Mouse (Mus musculus) stomach, embryonic 16.5 days (tissue): ENCODE measurements around the gene Parvg. TPM values are rescaled to one million over a fixed set of nuclear protein-coding genes. Genes with fewer than 3 reads are reported as not detected.

Experiments
- ATAC-seq: fragments of 200-750 bp; cut with Nextera tagmentation; 2 replicates; pipeline ENCODE4 v1.8.0; 2017; ENCODE audit warnings: moderate number of reproducible peaks, moderate TSS enrichment; ENCODE audit not compliant: insufficient read depth, low FRiP score
- H3K27ac ChIP-seq: fragments of 300-500 bp; sonication (generic); 2 replicates; pipeline ENCODE4 v1.5.1; 2014; ENCODE audit warnings: low read length
- H3K27me3 ChIP-seq: fragments of 300-500 bp; sonication (generic); 2 replicates; pipeline ENCODE4 v1.6.1; 2014; ENCODE audit warnings: low read length, control low read depth, mixed read lengths; ENCODE audit not compliant: control insufficient read depth, insufficient read depth
- H3K36me3 ChIP-seq: fragments of 300-500 bp; sonication (generic); 2 replicates; pipeline ENCODE4 v1.6.1; 2014; ENCODE audit warnings: low read length; ENCODE audit not compliant: control insufficient read depth, insufficient read depth
- H3K4me1 ChIP-seq: fragments of 300-500 bp; sonication (generic); 2 replicates; pipeline ENCODE4 v1.6.1; 2014; ENCODE audit warnings: low read length, control low read depth, mixed read lengths; ENCODE audit not compliant: control insufficient read depth, insufficient read depth
- H3K4me2 ChIP-seq: fragments of 300-500 bp; sonication (generic); 2 replicates; pipeline ENCODE4 v1.6.1; 2014; ENCODE audit warnings: low read depth, low read length, mixed read lengths
- H3K4me3 ChIP-seq: fragments of 300-500 bp; sonication (generic); replicated peaks from 2 replicates; pipeline ENCODE4 v1.5.1; 2014; ENCODE audit warnings: mild to moderate bottlenecking, low read length
- H3K9ac ChIP-seq: fragments of 300-500 bp; sonication (generic); 2 replicates; pipeline ENCODE4 v1.6.1; 2014; ENCODE audit warnings: low read length
- H3K9me3 ChIP-seq: fragments of 300-500 bp; sonication (generic); replicated peaks from 2 replicates; pipeline ENCODE4 v1.6.1; 2016; ENCODE audit warnings: low read length, control low read depth; ENCODE audit not compliant: control insufficient read depth
- WGBS: fragments of 180-500 bp; shearing (Covaris S2); extraction: QIAGEN DNeasy Blood & Tissue Kit; methylation state at CpG from one replicate; pipeline ENCODE4 v1.1.7; 2014; 5-methylcytosine and 5-hydroxymethylcytosine counted together
- polyA plus RNA-seq: library from polyadenylated mRNA; unstranded; fragments of >200 nt; fragmentation: Nextera tagmentation; extraction: Ambion mirVana; gene quantifications from 2 replicates; pipeline ENCODE4 v1.2.1, GENCODE M21; 2015

Parvg gene
- polyA plus RNA-seq, 1 experiment from 2014 or later = 3.7 TPM

DNA sequence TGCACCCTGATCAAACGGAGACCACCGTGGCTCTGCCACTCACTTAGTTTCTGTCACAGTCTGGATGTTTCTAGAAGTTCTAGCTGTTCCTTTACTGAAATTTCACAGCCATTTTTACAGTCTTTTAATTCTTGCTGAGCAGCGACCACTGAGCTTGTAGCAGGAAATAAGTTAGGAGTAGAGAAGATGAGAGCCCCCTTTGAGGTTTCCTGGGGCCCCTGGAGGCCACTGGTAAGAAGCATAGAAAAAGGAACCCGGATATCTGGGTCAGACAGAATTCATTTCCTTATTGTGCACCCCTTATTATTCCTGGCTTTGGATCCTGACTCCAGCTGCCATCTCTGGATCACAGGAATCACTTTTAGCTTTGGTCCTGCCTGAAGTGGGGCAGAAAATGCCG is 31.3 kb downstream of the Parvg start:
- Histone ChIP-seq H3K9me3 (no peaks in the 10 kb centered on the region), H3K9ac (no peak overlapping the region), H3K27me3 (no peaks in the 10 kb centered on the region), H3K36me3 (no peaks in the 10 kb centered on the region), H3K4me2 (no peak overlapping the region), H3K4me1 (no peaks in the 10 kb centered on the region), H3K27ac (no peak overlapping the region), H3K4me3 (no peak overlapping the region)
- ATAC-seq = no peak
- WGBS = 77% methylated on average over 5 of the region's 5 CpGs

DNA sequence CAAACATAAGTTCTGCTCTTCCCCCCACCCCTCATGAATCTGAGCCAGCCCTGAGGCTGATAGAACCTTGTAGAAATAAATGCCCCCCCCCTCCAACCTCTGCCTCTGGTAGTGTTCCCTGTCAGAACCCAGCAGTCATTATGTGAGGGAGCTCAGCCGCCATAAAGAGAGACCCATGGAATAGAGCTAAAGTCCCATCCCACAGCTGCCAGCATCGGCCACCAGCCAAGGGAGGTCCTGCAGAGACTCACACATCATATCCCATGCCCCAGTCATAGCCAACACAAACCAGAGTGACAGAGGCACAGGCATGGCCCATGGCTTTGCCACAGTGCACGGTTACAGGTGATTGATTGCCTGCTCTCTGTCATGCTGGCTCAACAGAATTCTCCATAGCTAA is 40.9 kb downstream of the Parvg start:
- Histone ChIP-seq H3K36me3 (no peaks in the 10 kb centered on the region), H3K27me3 (no peaks in the 10 kb centered on the region), H3K4me3 (no peak overlapping the region), H3K4me2 (no peak overlapping the region), H3K9me3 (no peaks in the 10 kb centered on the region), H3K27ac (no peak overlapping the region), H3K4me1 (peaks cover 9% of the 10 kb centered on the region), H3K9ac (no peak overlapping the region)
- no peak for ATAC-seq
- 77% methylated on average over 3 of the region's 3 CpGs for WGBS

DNA sequence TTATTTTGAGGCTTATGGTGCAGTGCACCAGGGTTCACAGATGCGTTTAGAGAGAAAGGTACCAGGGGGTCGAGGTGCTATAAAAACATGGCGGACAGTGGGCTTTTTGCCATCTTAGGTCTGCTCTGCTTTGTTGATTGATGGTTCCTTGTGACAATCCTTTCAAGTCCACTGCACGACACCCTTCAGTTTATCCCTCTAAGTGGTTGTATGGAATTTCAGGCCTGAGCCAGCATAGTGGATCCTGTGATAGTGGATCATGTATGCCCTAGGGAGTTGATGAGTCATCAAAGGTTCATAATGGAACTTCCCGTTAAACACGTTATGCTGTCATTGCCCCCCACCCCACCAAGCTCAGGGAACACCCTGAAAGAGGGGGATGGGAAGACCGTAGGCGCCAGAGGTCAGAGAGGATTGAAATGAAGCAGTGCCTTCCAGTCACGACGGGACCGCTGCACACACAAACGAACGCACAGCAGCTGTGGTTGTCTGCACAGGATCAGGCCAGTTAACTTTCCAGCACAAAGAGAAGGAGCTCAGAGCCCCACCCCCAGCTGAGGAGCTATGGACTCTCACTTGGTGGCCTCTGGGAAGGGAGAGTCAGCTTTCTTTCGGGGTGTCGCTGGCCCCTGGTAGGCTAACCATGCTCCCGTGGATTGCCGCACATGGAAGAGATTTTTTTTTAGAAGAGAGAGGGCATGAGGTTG is 42.0 kb downstream of the Parvg start:
- WGBS = 48% methylated on average over 17 of the region's 17 CpGs
- Histone ChIP-seq H3K9ac (no peak overlapping the region), H3K4me3 (no peak overlapping the region), H3K27me3 (no peaks in the 10 kb centered on the region), H3K9me3 (no peaks in the 10 kb centered on the region), H3K4me2 (no peak overlapping the region), H3K4me1 (peaks cover 2% of the 10 kb centered on the region), H3K36me3 (no peaks in the 10 kb centered on the region), H3K27ac (no peak overlapping the region)
- no peak; the same call in 1 of the 2 replicates for ATAC-seq

DNA sequence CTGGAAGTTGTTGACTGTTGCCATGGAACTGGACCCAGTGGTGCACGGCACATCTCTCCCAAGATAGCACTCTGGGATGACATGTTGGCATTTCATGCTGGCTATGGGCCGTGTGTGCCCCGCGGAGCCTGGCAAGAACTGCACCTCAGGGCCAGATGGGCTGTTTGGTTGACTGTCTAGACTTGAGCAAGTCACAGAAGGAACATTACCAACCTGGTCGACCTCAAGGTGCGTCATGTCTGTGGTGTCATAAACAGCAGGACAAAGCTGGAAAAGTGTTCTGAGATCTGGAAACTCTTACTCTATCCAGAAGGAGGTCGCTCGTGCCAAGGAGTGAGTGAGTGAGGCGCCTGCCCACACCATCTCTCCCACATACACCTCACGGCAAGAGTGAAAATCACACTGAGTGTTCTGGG is 42.8 kb downstream of the Parvg start:
- no peaks in the 10 kb centered on the region for H3K27me3 ChIP-seq
- H3K9me3 ChIP-seq = no peaks in the 10 kb centered on the region
- no peak overlapping the region for H3K27ac ChIP-seq
- H3K4me2 ChIP-seq = no peak overlapping the region
- H3K9ac ChIP-seq = no peak overlapping the region
- H3K4me1 ChIP-seq = no peaks in the 10 kb centered on the region
- 82% methylated on average over 10 of the region's 10 CpGs for WGBS
- ATAC-seq = no peak
- no peak overlapping the region for H3K4me3 ChIP-seq
- no peaks in the 10 kb centered on the region for H3K36me3 ChIP-seq

DNA sequence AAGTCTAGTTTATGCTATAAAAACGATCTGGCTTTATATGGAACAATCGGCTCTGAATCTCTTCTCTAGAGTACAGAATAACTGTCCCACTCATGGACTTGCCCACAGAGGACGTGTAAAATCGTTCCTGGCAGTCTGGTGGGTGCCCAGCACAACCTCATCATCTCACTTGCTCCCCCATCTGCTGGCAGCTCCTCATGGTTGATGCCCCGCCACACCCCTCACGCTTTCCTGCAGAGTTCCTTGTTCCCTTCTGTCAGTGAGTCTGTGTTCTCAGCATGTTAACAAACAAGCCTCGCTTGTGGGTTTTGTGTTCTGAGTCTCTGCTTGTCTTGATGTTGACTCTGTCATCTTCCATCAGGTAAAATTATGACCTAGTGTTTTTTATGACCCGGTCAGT is 43.6 kb downstream of the Parvg start:
- no peaks in the 10 kb centered on the region for H3K4me1 ChIP-seq
- H3K27ac ChIP-seq = no peak overlapping the region
- H3K9me3 ChIP-seq = no peaks in the 10 kb centered on the region
- no peaks in the 10 kb centered on the region for H3K36me3 ChIP-seq
- no peak overlapping the region for H3K9ac ChIP-seq
- 72% methylated on average over 8 of the region's 8 CpGs for WGBS
- no peak overlapping the region for H3K4me2 ChIP-seq
- H3K27me3 ChIP-seq = no peaks in the 10 kb centered on the region
- H3K4me3 ChIP-seq = no peak overlapping the region
- no peak for ATAC-seq

DNA sequence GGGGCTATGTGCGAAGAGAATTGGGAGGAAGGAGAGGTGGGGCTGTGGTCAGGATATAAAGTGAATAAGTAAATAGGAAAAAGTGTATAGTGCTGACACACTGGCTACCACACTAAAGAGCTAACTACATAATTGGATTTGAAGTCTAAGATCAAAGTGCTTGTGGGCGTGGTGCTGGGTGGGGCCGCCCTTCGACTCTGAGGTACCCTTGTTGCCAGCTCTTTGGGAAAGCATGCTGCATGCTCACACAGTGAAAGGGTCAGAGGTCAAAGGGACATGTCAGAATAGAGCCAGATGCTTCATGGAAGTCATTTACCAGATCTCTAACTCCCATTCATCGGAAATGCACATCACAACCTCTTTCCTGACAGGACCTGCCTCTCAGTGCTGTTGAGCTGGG is 49.0 kb downstream of the Parvg start:
- peaks cover 9% of the 10 kb centered on the region; the same call in 1 of the 2 replicates for H3K9me3 ChIP-seq
- no peak overlapping the region for H3K4me2 ChIP-seq
- ATAC-seq = no peak
- no peak overlapping the region for H3K27ac ChIP-seq
- no peak overlapping the region for H3K9ac ChIP-seq
- H3K36me3 ChIP-seq = no peaks in the 10 kb centered on the region
- H3K4me1 ChIP-seq = no peaks in the 10 kb centered on the region
- no peaks in the 10 kb centered on the region for H3K27me3 ChIP-seq
- 61% methylated on average over 5 of the region's 5 CpGs for WGBS
- H3K4me3 ChIP-seq = no peak overlapping the region

DNA sequence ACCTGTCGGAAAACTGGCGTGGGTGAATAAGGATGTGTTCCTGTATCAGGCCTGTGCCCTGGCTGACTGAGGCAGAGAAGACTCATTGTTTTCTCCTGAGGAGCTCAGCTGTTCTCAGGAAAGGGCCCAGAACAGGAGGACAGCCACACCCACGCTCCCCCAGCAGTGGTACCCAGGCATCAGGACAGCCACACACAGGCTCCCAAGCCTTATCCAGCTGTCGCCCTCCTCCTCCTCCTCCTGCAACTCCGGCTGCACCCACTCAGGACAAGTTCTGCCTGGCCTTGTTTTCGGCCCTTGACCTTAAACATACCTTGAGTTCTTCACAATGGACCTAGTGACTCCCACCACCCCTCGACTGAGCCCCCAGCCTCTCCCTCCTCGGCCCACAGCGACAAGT is 54.9 kb downstream of the Parvg start:
- no peak overlapping the region for H3K4me2 ChIP-seq
- H3K27ac ChIP-seq = no peak overlapping the region
- ATAC-seq = no peak
- WGBS = 83% methylated on average over 9 of the region's 9 CpGs
- H3K4me3 ChIP-seq = no peak overlapping the region
- peaks cover 9% of the 10 kb centered on the region; the same call in 1 of the 2 replicates for H3K9me3 ChIP-seq
- H3K27me3 ChIP-seq = no peaks in the 10 kb centered on the region
- no peak overlapping the region for H3K9ac ChIP-seq
- H3K4me1 ChIP-seq = peaks cover 7% of the 10 kb centered on the region
- H3K36me3 ChIP-seq = no peaks in the 10 kb centered on the region

DNA sequence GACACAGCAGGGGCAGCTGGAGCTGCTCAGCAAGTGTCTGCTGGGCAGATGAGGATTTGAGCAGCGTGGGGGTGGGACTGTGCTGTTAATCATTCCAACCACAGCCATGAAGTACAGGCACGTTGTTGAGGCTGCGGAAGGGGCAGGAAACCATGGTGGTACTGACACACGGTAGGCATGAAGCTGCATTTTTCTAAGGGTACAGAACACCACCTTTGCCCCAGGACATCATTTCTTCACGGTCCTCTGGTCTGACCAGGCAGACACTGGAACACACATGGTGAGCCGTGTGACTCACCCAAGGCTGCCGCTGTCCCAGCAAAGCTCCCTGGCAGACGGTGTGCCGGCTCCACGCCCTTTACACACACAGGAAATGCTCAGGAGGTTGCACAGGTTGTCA is 56.4 kb downstream of the Parvg start:
- no peak overlapping the region for H3K27ac ChIP-seq
- no peak overlapping the region for H3K9ac ChIP-seq
- H3K4me1 ChIP-seq = peaks cover 7% of the 10 kb centered on the region

DNA sequence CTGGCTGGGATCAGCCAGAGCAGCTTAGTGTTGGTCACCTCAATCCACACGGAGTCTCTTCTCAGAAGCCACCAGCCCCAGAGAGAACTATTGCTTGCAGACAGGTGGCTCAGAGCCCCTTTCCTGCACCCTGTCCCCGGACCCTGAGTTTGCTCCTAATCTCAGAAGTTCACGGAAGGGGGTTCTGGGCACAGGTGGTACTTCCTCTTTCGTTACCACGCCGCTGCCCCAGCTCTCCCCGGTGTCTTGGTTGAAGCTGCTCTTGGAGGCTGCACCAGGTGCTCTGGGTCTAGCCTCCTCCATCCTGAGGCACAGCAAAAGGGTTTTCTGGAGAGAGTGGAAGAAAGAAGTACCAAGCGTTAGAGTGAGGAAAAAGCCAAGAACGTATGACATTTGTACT is 60.2 kb downstream of the Parvg start:
- Histone ChIP-seq H3K9me3 (peaks cover 9% of the 10 kb centered on the region), H3K9ac (no peak overlapping the region), H3K4me1 (peaks cover 7% of the 10 kb centered on the region), H3K36me3 (no peaks in the 10 kb centered on the region), H3K4me2 (no peak overlapping the region), H3K27ac (no peak overlapping the region), H3K27me3 (no peaks in the 10 kb centered on the region), H3K4me3 (no peak overlapping the region)
- 86% methylated on average over 9 of the region's 9 CpGs for WGBS
- ATAC-seq = no peak

More for the DNA sequence above, 56.4 kb downstream of the Parvg start:
- H3K4me2 ChIP-seq = no peak overlapping the region
- no peak overlapping the region for H3K4me3 ChIP-seq
- 43% methylated on average over 10 of the region's 10 CpGs for WGBS
- peak; percentile 70; the same call in 1 of the 2 replicates for ATAC-seq
- no peaks in the 10 kb centered on the region for H3K36me3 ChIP-seq
- peaks cover 4% of the 10 kb centered on the region; the same call in 1 of the 2 replicates for H3K9me3 ChIP-seq
- no peaks in the 10 kb centered on the region for H3K27me3 ChIP-seq
